Mouse (Mus musculus): ENCODE measurements around the gene Phlpp1.

- TF ChIP-seq CTCF (IDR thresholded peaks at IDR 0.05; ENCODE audit: low read depth): no peak
- no peak for TF ChIP-seq EP300 (IDR thresholded peaks at IDR 0.05; ENCODE audit: low read depth)
Observed at GRCm38 (mm10) chr1:106403011-106403501, 231.5 kb downstream of the Phlpp1 start.
